Mouse (Mus musculus) limb, embryonic 15.5 days (tissue): Measurements from ENCODE around the gene Ankrd55. TPM values are rescaled to one million over a fixed set of nuclear protein-coding genes. Genes with fewer than 3 reads are reported as not detected.

Source experiments
- ATAC-seq: fragments of 200-750 bp; cut with Nextera tagmentation; 2 replicates; pipeline ENCODE4 v1.8.0; 2017; ENCODE audit warnings: low read depth, moderate TSS enrichment; ENCODE audit not compliant: insufficient number of reproducible peaks, low FRiP score, low TSS enrichment
- H3K27ac ChIP-seq: fragments of 300-500 bp; sonication (generic); 2 replicates; pipeline ENCODE4 v1.5.1; 2015; ENCODE audit warnings: moderate library complexity, mild to moderate bottlenecking, inconsistent platforms
- H3K27me3 ChIP-seq: fragments of 300-500 bp; sonication (generic); 2 replicates; pipeline ENCODE4 v1.6.1; 2015; ENCODE audit warnings: inconsistent platforms
- H3K36me3 ChIP-seq: fragments of 300-500 bp; sonication (generic); 2 replicates; pipeline ENCODE4 v1.6.1; 2015; ENCODE audit warnings: inconsistent platforms
- H3K4me1 ChIP-seq: fragments of 300-500 bp; sonication (generic); 2 replicates; pipeline ENCODE4 v1.6.1; 2015; ENCODE audit warnings: inconsistent platforms
- H3K4me2 ChIP-seq: fragments of 300-500 bp; sonication (generic); 2 replicates; pipeline ENCODE4 v1.6.1; 2015; ENCODE audit warnings: mild to moderate bottlenecking, inconsistent platforms
- H3K4me3 ChIP-seq: fragments of 300-500 bp; sonication (generic); 2 replicates; pipeline ENCODE4 v1.5.1; 2015; ENCODE audit warnings: mild to moderate bottlenecking, inconsistent platforms
- H3K9ac ChIP-seq: fragments of 300-500 bp; sonication (generic); 2 replicates; pipeline ENCODE4 v1.6.1; 2015; ENCODE audit warnings: inconsistent platforms
- H3K9me3 ChIP-seq: fragments of 300-500 bp; sonication (generic); 2 replicates; pipeline ENCODE4 v1.6.1; 2016; ENCODE audit warnings: inconsistent platforms
- WGBS: fragments of 180-500 bp; shearing (Covaris S2); methylation state at CpG from one replicate; pipeline ENCODE4 v1.1.7; 2015; 5-methylcytosine and 5-hydroxymethylcytosine counted together
- polyA plus RNA-seq: library from polyadenylated mRNA; unstranded; fragments of >200 nt; fragmentation: Nextera tagmentation; extraction: Ambion mirVana; gene quantifications from 2 replicates; pipeline ENCODE4 v1.2.1, GENCODE M21; 2015

The Ankrd55 gene
- polyA plus RNA-seq, 1 experiment from 2014 or later = 1.00 TPM

GRCm38 (mm10) chr13:112387279-112387678 is 99.0 kb downstream of the Ankrd55 start:
- no peaks in the 10 kb centered on the region for H3K27me3 ChIP-seq
- no peak overlapping the region for H3K4me3 ChIP-seq
- WGBS = 84% methylated on average over 5 of the region's 5 CpGs
- no peaks in the 10 kb centered on the region for H3K9me3 ChIP-seq
- H3K36me3 ChIP-seq = no peaks in the 10 kb centered on the region
- H3K4me1 ChIP-seq = peaks cover 17% of the 10 kb centered on the region
- no peak overlapping the region for H3K4me2 ChIP-seq
- H3K27ac ChIP-seq = no peak overlapping the region
- no peak for ATAC-seq
- no peak overlapping the region for H3K9ac ChIP-seq

- no peak overlapping the region for H3K9ac ChIP-seq
- no peak for ATAC-seq
- H3K27ac ChIP-seq = no peak overlapping the region
- no peaks in the 10 kb centered on the region for H3K9me3 ChIP-seq
- WGBS = 61% methylated on average over 3 of the region's 3 CpGs
- H3K27me3 ChIP-seq = no peaks in the 10 kb centered on the region
- peaks cover 8% of the 10 kb centered on the region; the same call in 1 of the 2 replicates for H3K4me1 ChIP-seq
- H3K4me3 ChIP-seq = no peak overlapping the region
- no peak overlapping the region for H3K4me2 ChIP-seq
- no peaks in the 10 kb centered on the region for H3K36me3 ChIP-seq
These were observed 99.9 kb downstream of the Ankrd55 start for GRCm38 (mm10) chr13:112388176-112388575.

- no peak for ATAC-seq
- WGBS = 70% methylated on average over 1 of the region's 1 CpGs
- H3K4me3 ChIP-seq = no peak overlapping the region
- no peak overlapping the region for H3K4me2 ChIP-seq
- H3K27ac ChIP-seq = no peak overlapping the region
- H3K27me3 ChIP-seq = no peaks in the 10 kb centered on the region
- no peaks in the 10 kb centered on the region for H3K36me3 ChIP-seq
- H3K4me1 ChIP-seq = peaks cover 4% of the 10 kb centered on the region; the same call in 1 of the 2 replicates
- no peak overlapping the region for H3K9ac ChIP-seq
- H3K9me3 ChIP-seq = no peaks in the 10 kb centered on the region
These were observed 102.0 kb downstream of the Ankrd55 start for GRCm38 (mm10) chr13:112390206-112390605.

- Histone ChIP-seq H3K36me3 (no peaks in the 10 kb centered on the region), H3K4me2 (no peak overlapping the region), H3K4me3 (no peak overlapping the region), H3K4me1 (peaks cover 4% of the 10 kb centered on the region; the same call in 1 of the 2 replicates), H3K9ac (no peak overlapping the region), H3K27me3 (no peaks in the 10 kb centered on the region), H3K9me3 (no peaks in the 10 kb centered on the region), H3K27ac (no peak overlapping the region)
- no peak for ATAC-seq
- WGBS = 52% methylated on average over 3 of the region's 3 CpGs
These were observed 103.1 kb downstream of the Ankrd55 start for GRCm38 (mm10) chr13:112391354-112391753.

- Histone ChIP-seq H3K4me1 (peaks cover 12% of the 10 kb centered on the region; the same call in 1 of the 2 replicates), H3K4me3 (no peak overlapping the region), H3K9ac (no peak overlapping the region), H3K27ac (no peak overlapping the region), H3K27me3 (no peaks in the 10 kb centered on the region), H3K36me3 (no peaks in the 10 kb centered on the region), H3K9me3 (no peaks in the 10 kb centered on the region), H3K4me2 (no peak overlapping the region)
- WGBS = 91% methylated on average over 2 of the region's 2 CpGs
- no peak for ATAC-seq
These were observed 105.1 kb downstream of the Ankrd55 start for GRCm38 (mm10) chr13:112393356-112393755.

- Histone ChIP-seq H3K4me3 (no peak overlapping the region), H3K9me3 (no peaks in the 10 kb centered on the region), H3K27ac (no peak overlapping the region), H3K9ac (no peak overlapping the region), H3K36me3 (no peaks in the 10 kb centered on the region), H3K4me1 (peaks cover 12% of the 10 kb centered on the region; the same call in 1 of the 2 replicates), H3K27me3 (no peaks in the 10 kb centered on the region), H3K4me2 (no peak overlapping the region)
- no peak for ATAC-seq
- 73% methylated on average over 9 of the region's 9 CpGs for WGBS
These were observed 106.0 kb downstream of the Ankrd55 start for GRCm38 (mm10) chr13:112394271-112394670.

- Histone ChIP-seq H3K9ac (no peak overlapping the region), H3K4me1 (no peaks in the 10 kb centered on the region), H3K4me2 (no peak overlapping the region), H3K36me3 (no peaks in the 10 kb centered on the region), H3K27me3 (no peaks in the 10 kb centered on the region), H3K9me3 (no peaks in the 10 kb centered on the region), H3K27ac (no peak overlapping the region), H3K4me3 (no peak overlapping the region)
- ATAC-seq = no peak
- WGBS = 63% methylated on average over 3 of the region's 3 CpGs
These were observed 116.5 kb downstream of the Ankrd55 start for GRCm38 (mm10) chr13:112404723-112405122.

- Histone ChIP-seq H3K36me3 (no peaks in the 10 kb centered on the region), H3K27me3 (no peaks in the 10 kb centered on the region), H3K4me3 (no peak overlapping the region), H3K9ac (no peak overlapping the region), H3K9me3 (no peaks in the 10 kb centered on the region), H3K4me1 (no peaks in the 10 kb centered on the region), H3K27ac (no peak overlapping the region), H3K4me2 (no peak overlapping the region)
- 39% methylated on average over 1 of the region's 1 CpGs for WGBS
- ATAC-seq = no peak
These were observed 116.9 kb downstream of the Ankrd55 start for GRCm38 (mm10) chr13:112405184-112405583.

GRCm38 (mm10) chr13:112406618-112407017 is 118.4 kb downstream of the Ankrd55 start:
- Histone ChIP-seq H3K4me2 (no peak overlapping the region), H3K4me1 (no peaks in the 10 kb centered on the region), H3K27ac (no peak overlapping the region), H3K4me3 (no peak overlapping the region), H3K9ac (no peak overlapping the region), H3K9me3 (no peaks in the 10 kb centered on the region), H3K36me3 (no peaks in the 10 kb centered on the region), H3K27me3 (no peaks in the 10 kb centered on the region)
- ATAC-seq = no peak
- WGBS = 67% methylated on average over 2 of the region's 2 CpGs

GRCm38 (mm10) chr13:112407181-112407700 is 119.0 kb downstream of the Ankrd55 start:
- H3K4me1 ChIP-seq = no peaks in the 10 kb centered on the region
- H3K4me3 ChIP-seq = no peak overlapping the region
- no peak for ATAC-seq
- H3K9ac ChIP-seq = no peak overlapping the region
- no peak overlapping the region for H3K27ac ChIP-seq
- WGBS = 90% methylated on average over 3 of the region's 3 CpGs
- no peaks in the 10 kb centered on the region for H3K9me3 ChIP-seq
- no peaks in the 10 kb centered on the region for H3K36me3 ChIP-seq
- no peaks in the 10 kb centered on the region for H3K27me3 ChIP-seq
- no peak overlapping the region for H3K4me2 ChIP-seq

- H3K36me3 ChIP-seq = no peaks in the 10 kb centered on the region
- H3K9ac ChIP-seq = no peak overlapping the region
- no peaks in the 10 kb centered on the region for H3K27me3 ChIP-seq
- H3K4me3 ChIP-seq = no peak overlapping the region
- WGBS = 75% methylated on average over 9 of the region's 9 CpGs
- no peak for ATAC-seq
- H3K9me3 ChIP-seq = no peaks in the 10 kb centered on the region
- no peaks in the 10 kb centered on the region for H3K4me1 ChIP-seq
- no peak overlapping the region for H3K27ac ChIP-seq
- H3K4me2 ChIP-seq = no peak overlapping the region
These were observed 119.7 kb downstream of the Ankrd55 start for GRCm38 (mm10) chr13:112407776-112408490.

GRCm38 (mm10) chr13:112408701-112409100 is 120.5 kb downstream of the Ankrd55 start:
- ATAC-seq = no peak
- 79% methylated on average over 4 of the region's 4 CpGs for WGBS

More at GRCm38 (mm10) chr13:112408701-112409100, 120.5 kb downstream of the Ankrd55 start:
- no peak overlapping the region for H3K4me3 ChIP-seq
- H3K4me1 ChIP-seq = no peaks in the 10 kb centered on the region
- H3K9me3 ChIP-seq = no peaks in the 10 kb centered on the region
- no peaks in the 10 kb centered on the region for H3K36me3 ChIP-seq
- no peak overlapping the region for H3K4me2 ChIP-seq
- no peaks in the 10 kb centered on the region for H3K27me3 ChIP-seq
- no peak overlapping the region for H3K9ac ChIP-seq
- H3K27ac ChIP-seq = no peak overlapping the region
